Comparison of ENCODE assay signal across 10 mouse cellular contexts in the genomic region with DNA sequence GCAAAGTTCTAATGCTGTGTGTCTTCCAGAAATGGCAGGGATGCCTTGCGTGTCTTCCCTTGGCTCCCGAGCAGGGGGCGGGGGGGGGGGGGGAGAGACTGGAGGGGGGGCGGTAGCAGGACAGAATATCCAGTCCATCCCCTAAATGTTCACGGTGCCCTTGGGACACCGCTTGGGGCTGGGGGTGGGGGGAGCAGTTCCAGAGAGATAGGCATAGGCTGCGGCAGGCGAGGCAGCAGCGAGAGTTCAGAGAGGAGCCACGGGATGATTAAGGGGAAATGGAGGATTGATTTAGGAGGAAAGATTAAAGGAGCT. TPM values are rescaled to one million over a fixed set of nuclear protein-coding genes. Genes with fewer than 3 reads are reported as not detected.
A peak's percentile ranks its signal among the peaks of the same experiment; 100 is the strongest.
DNase-seq lines count a peak whose midpoint lies in the region; ATAC-seq and TF ChIP-seq lines count a peak whose summit lies in the region.
"Had no signal": no experiment of that assay in that cellular context is flagged by ENCODE, and none has a peak within 500 bp of the region (broad histone marks: within the 10 kb centered on the region; RNA-seq: fewer than 3 reads in every experiment).

No protein-coding gene starts in this region.

- peak overlapping the region; percentile 58 for H3K4me2 ChIP-seq in forebrain, embryonic 12.5 days
- peak overlapping the region; percentile 60 for H3K4me2 ChIP-seq in limb, embryonic 12.5 days
- H3K4me2 ChIP-seq in neural tube, embryonic 14.5 days (ENCODE audit: low read depth, low read length) = peak overlapping the region; percentile 44; the same call in 1 of the 2 replicates

- ATAC-seq in forebrain, embryonic 12.5 days (ENCODE audit: low FRiP score) = peak; percentile 10; the same call in 1 of the 2 replicates
- no peak for ATAC-seq in limb, embryonic 12.5 days (ENCODE audit: insufficient number of reproducible peaks, insufficient read depth, low FRiP score, low TSS enrichment, low read depth)
- ATAC-seq in neural tube, embryonic 14.5 days (ENCODE audit: low read depth) = no peak

- H3K36me3 ChIP-seq in forebrain, embryonic 12.5 days (replicated peaks) = no peaks in the 10 kb centered on the region
- H3K36me3 ChIP-seq in limb, embryonic 12.5 days = no peaks in the 10 kb centered on the region
- H3K36me3 ChIP-seq in neural tube, embryonic 14.5 days (ENCODE audit: control insufficient read depth, insufficient read depth, low read length) = no peaks in the 10 kb centered on the region

- no peak overlapping the region for H3K4me3 ChIP-seq in layer of hippocampus, adult 2 months
- 0 out of 2 replicates have a peak overlapping the region, but pooled peaks have one; percentile 1 for H3K4me3 ChIP-seq in forebrain, embryonic 12.5 days (replicated peaks)
- H3K4me3 ChIP-seq in limb, embryonic 12.5 days (replicated peaks) = no peak overlapping the region
- no peak overlapping the region for H3K4me3 ChIP-seq in neural tube, embryonic 14.5 days (ENCODE audit: low read depth, low read length)

- DNase-seq in layer of hippocampus, adult 2 months (ENCODE audit: low spot score in 2 of 2) = no peak
- DNase-seq in layer of hippocampus, adult 18-20 months (ENCODE audit: low spot score in 2 of 2) = no peak
- DNase-seq in cerebellum, postnatal 36 days = no peak
- DNase-seq in gastrocnemius, postnatal 10 days = no peak
- DNase-seq: cerebellum, adult 11 months; layer of hippocampus, adult 9-11 months had no signal

- no peaks in the 10 kb centered on the region for H3K9me3 ChIP-seq in forebrain, embryonic 12.5 days
- H3K9me3 ChIP-seq in limb, embryonic 12.5 days = no peaks in the 10 kb centered on the region
- H3K9me3 ChIP-seq in neural tube, embryonic 14.5 days (ENCODE audit: control insufficient read depth, low read length) = no peaks in the 10 kb centered on the region

- peaks cover 64% of the 10 kb centered on the region for H3K4me1 ChIP-seq in forebrain, embryonic 12.5 days
- peaks cover 64% of the 10 kb centered on the region for H3K4me1 ChIP-seq in limb, embryonic 12.5 days (replicated peaks)
- H3K4me1 ChIP-seq in neural tube, embryonic 14.5 days (ENCODE audit: control insufficient read depth, insufficient read depth, low read length) = peaks cover 12% of the 10 kb centered on the region

- H3K27ac ChIP-seq in layer of hippocampus, adult 2 months = peak overlapping the region; percentile 62; the same call in 1 of the 2 replicates
- H3K27ac ChIP-seq in forebrain, embryonic 12.5 days = peak overlapping the region; percentile 21
- H3K27ac ChIP-seq in limb, embryonic 12.5 days = no peak overlapping the region
- H3K27ac ChIP-seq in neural tube, embryonic 14.5 days (ENCODE audit: low read depth, low read length) = peak overlapping the region; percentile 52

- TF ChIP-seq CTCF in layer of hippocampus, adult 2 months (conservative IDR thresholded peaks at IDR 0.05) = no peak

- H3K27me3 ChIP-seq in forebrain, embryonic 12.5 days = peaks cover 72% of the 10 kb centered on the region
- H3K27me3 ChIP-seq in limb, embryonic 12.5 days = peaks cover 82% of the 10 kb centered on the region
- H3K27me3 ChIP-seq in neural tube, embryonic 14.5 days (ENCODE audit: control insufficient read depth, insufficient read depth, low read length) = no peaks in the 10 kb centered on the region

- 3% methylated on average over 8 of the region's 10 CpGs for WGBS in forebrain, embryonic 12.5 days
- under 1% methylated on average over 10 of the region's 10 CpGs for WGBS in limb, embryonic 12.5 days
- WGBS in neural tube, embryonic 14.5 days = 5% methylated on average over 8 of the region's 10 CpGs

- no peak overlapping the region for H3K9ac ChIP-seq in forebrain, embryonic 12.5 days
- H3K9ac ChIP-seq in limb, embryonic 12.5 days (replicated peaks) = no peak overlapping the region
- peak overlapping the region; percentile 28; the same call in 1 of the 2 replicates for H3K9ac ChIP-seq in neural tube, embryonic 14.5 days (replicated peaks; ENCODE audit: low read depth, low read length)

RNA-seq across cellular contexts. Expression of gene Asic4, which starts 7.4 kb away (rescaled TPM):
- total RNA-seq in layer of hippocampus, adult 2 months (2021) = 1 to 10 TPM; 5.5 to 7.1 TPM
- total RNA-seq in layer of hippocampus, adult 18-20 months (2021) = 1 to 10 TPM; 7.3 to 8.1 TPM
- polyA plus RNA-seq in forebrain, embryonic 12.5 days (2016; fragmentation: Nextera tagmentation; extraction: Ambion mirVana) = 6.4 and 8.2 TPM in 2 replicates
- 0.50 and 0.78 TPM in 2 replicates for polyA plus RNA-seq in limb, embryonic 12.5 days (2016; fragmentation: Nextera tagmentation; extraction: Ambion mirVana)
- 4.7 and 6.9 TPM in 2 replicates for polyA plus RNA-seq in neural tube, embryonic 14.5 days (2014; fragmentation: Nextera tagmentation; extraction: Ambion mirVana)
- total RNA-seq in gastrocnemius, postnatal 10 days (2021) = not detected
- total RNA-seq: neutrophil, adult 5-6 weeks had no signal

RNA-seq across cellular contexts. Expression of gene Chpf, which starts 21.4 kb away (rescaled TPM):
- total RNA-seq in layer of hippocampus, adult 2 months (2021) = 10 to 100 TPM; 80.5 to 86.6 TPM
- 10 to 100 TPM; 90.3 to 91.5 TPM for total RNA-seq in layer of hippocampus, adult 18-20 months (2021)
- 21.6 and 25.8 TPM in 2 replicates for polyA plus RNA-seq in forebrain, embryonic 12.5 days (2016; fragmentation: Nextera tagmentation; extraction: Ambion mirVana)
- polyA plus RNA-seq in limb, embryonic 12.5 days (2016; fragmentation: Nextera tagmentation; extraction: Ambion mirVana) = 22.1 and 27.1 TPM in 2 replicates
- polyA plus RNA-seq in neural tube, embryonic 14.5 days (2014; fragmentation: Nextera tagmentation; extraction: Ambion mirVana) = 44.7 and 45.4 TPM in 2 replicates
- total RNA-seq in gastrocnemius, postnatal 10 days (2021) = 10 to 100 TPM; 22.2 to 32.0 TPM

RNA-seq across cellular contexts. Expression of gene Tmem198, which starts 21.7 kb away (rescaled TPM):
- 10 to 100 TPM; 64.0 to 65.4 TPM for total RNA-seq in layer of hippocampus, adult 2 months (2021)
- 10 to 100 TPM; 68.6 to 70.6 TPM for total RNA-seq in layer of hippocampus, adult 18-20 months (2021)
- polyA plus RNA-seq in forebrain, embryonic 12.5 days (2016; fragmentation: Nextera tagmentation; extraction: Ambion mirVana) = 20.8 and 24.1 TPM in 2 replicates
- polyA plus RNA-seq in limb, embryonic 12.5 days (2016; fragmentation: Nextera tagmentation; extraction: Ambion mirVana) = 0.36 and 0.74 TPM in 2 replicates
- 34.0 and 38.3 TPM in 2 replicates for polyA plus RNA-seq in neural tube, embryonic 14.5 days (2014; fragmentation: Nextera tagmentation; extraction: Ambion mirVana)
- total RNA-seq in gastrocnemius, postnatal 10 days (2021) = under 1 TPM; 0.68 to 0.87 TPM

RNA-seq across cellular contexts. Expression of gene Gmppa, which starts 21.9 kb away (rescaled TPM):
- 10 to 100 TPM; 72.9 to 76.0 TPM for total RNA-seq in layer of hippocampus, adult 2 months (2021)
- 10 to 100 TPM; 66.4 to 69.1 TPM for total RNA-seq in layer of hippocampus, adult 18-20 months (2021)
- 54.8 and 55.8 TPM in 2 replicates for polyA plus RNA-seq in forebrain, embryonic 12.5 days (2016; fragmentation: Nextera tagmentation; extraction: Ambion mirVana)
- 49.1 and 61.0 TPM in 2 replicates for polyA plus RNA-seq in limb, embryonic 12.5 days (2016; fragmentation: Nextera tagmentation; extraction: Ambion mirVana)
- 58.6 and 64.5 TPM in 2 replicates for polyA plus RNA-seq in neural tube, embryonic 14.5 days (2014; fragmentation: Nextera tagmentation; extraction: Ambion mirVana)
- 10 to 100 TPM; 35.6 to 39.7 TPM for total RNA-seq in gastrocnemius, postnatal 10 days (2021)

RNA-seq across cellular contexts. Expression of gene Obsl1, which starts 48.6 kb away (rescaled TPM):
- total RNA-seq in layer of hippocampus, adult 2 months (2021) = 10 to 100 TPM; 20.6 to 25.9 TPM
- 10 to 100 TPM; 18.3 to 19.2 TPM for total RNA-seq in layer of hippocampus, adult 18-20 months (2021)
- polyA plus RNA-seq in forebrain, embryonic 12.5 days (2016; fragmentation: Nextera tagmentation; extraction: Ambion mirVana) = 31.8 and 36.8 TPM in 2 replicates
- polyA plus RNA-seq in limb, embryonic 12.5 days (2016; fragmentation: Nextera tagmentation; extraction: Ambion mirVana) = 98.3 and 104 TPM in 2 replicates
- polyA plus RNA-seq in neural tube, embryonic 14.5 days (2014; fragmentation: Nextera tagmentation; extraction: Ambion mirVana) = 18.7 and 21.4 TPM in 2 replicates
- 100 to 1,000 TPM; 107 to 122 TPM for total RNA-seq in gastrocnemius, postnatal 10 days (2021)
- total RNA-seq: neutrophil, adult 5-6 weeks had no signal

Comparison
In these comparisons a context has a peak if more than half of its experiments do, and no peak if none do; other contexts are left out.
1. RNA of gene Asic4, which starts 7.4 kb away (total RNA-seq): 7.3 to 8.1 TPM in layer of hippocampus, adult 18-20 months and 5.5 to 7.1 TPM in layer of hippocampus, adult 2 months; not detected in gastrocnemius, postnatal 10 days; every median in the first group is over 4 times any median in the second.
2. RNA of gene Tmem198, which starts 21.7 kb away (total RNA-seq): 68.6 to 70.6 TPM in layer of hippocampus, adult 18-20 months and 64.0 to 65.4 TPM in layer of hippocampus, adult 2 months; 0.68 to 0.87 TPM in gastrocnemius, postnatal 10 days; every median in the first group is over 10 times any median in the second.
3. Peak in every context shown above with its lines, with median percentiles within 50 percentile points of each other: H3K4me2 ChIP-seq.